Mouse (Mus musculus) embryonic facial prominence, embryonic 11.5 days (tissue): ENCODE measurements around the gene Cbx3. TPM values are rescaled to one million over a fixed set of nuclear protein-coding genes. Genes with fewer than 3 reads are reported as not detected.

Experiments
- ATAC-seq: fragments of 200-750 bp; cut with Nextera tagmentation; replicated peaks from 2 replicates; pipeline ENCODE4 v1.8.0; 2017; ENCODE audit warnings: low read depth; ENCODE audit not compliant: insufficient number of reproducible peaks, low FRiP score, low TSS enrichment
- DNase-seq: peaks from one replicate; pipeline ENCODE4 v3.0.0-alpha.2; 2015; ENCODE audit warnings: low spot score
- H3K27ac ChIP-seq: fragments of 300-500 bp; sonication (generic); replicated peaks from 2 replicates; pipeline ENCODE4 v1.5.1; 2014; ENCODE audit warnings: mild to moderate bottlenecking, low read depth, low read length, control low read depth
- H3K27me3 ChIP-seq: fragments of 300-500 bp; sonication (generic); 2 replicates; pipeline ENCODE4 v1.6.1; 2014; ENCODE audit warnings: mild to moderate bottlenecking, low read length, moderate library complexity, mixed read lengths; ENCODE audit not compliant: control insufficient read depth, insufficient read depth
- H3K36me3 ChIP-seq: fragments of 300-500 bp; sonication (generic); replicated peaks from 2 replicates; pipeline ENCODE4 v1.6.1; 2014; ENCODE audit warnings: low read depth, mild to moderate bottlenecking, low read length, moderate library complexity, mixed read lengths; ENCODE audit not compliant: control insufficient read depth, insufficient read depth
- H3K4me1 ChIP-seq: fragments of 300-500 bp; sonication (generic); 2 replicates; pipeline ENCODE4 v1.6.1; 2014; ENCODE audit warnings: low read length, mixed read lengths; ENCODE audit not compliant: control insufficient read depth, insufficient read depth
- H3K4me2 ChIP-seq: fragments of 300-500 bp; sonication (generic); 2 replicates; pipeline ENCODE4 v1.6.1; 2014; ENCODE audit warnings: low read depth, mild to moderate bottlenecking, control low read depth, low read length, moderate library complexity
- H3K4me3 ChIP-seq: fragments of 300-500 bp; sonication (generic); 2 replicates; pipeline ENCODE4 v1.5.1; 2014; ENCODE audit warnings: low read depth, low read length, control low read depth
- H3K9ac ChIP-seq: fragments of 300-500 bp; sonication (generic); replicated peaks from 2 replicates; pipeline ENCODE4 v1.6.1; 2014; ENCODE audit warnings: mild to moderate bottlenecking, control low read depth, low read length
- H3K9me3 ChIP-seq: fragments of 300-500 bp; sonication (generic); replicated peaks from 2 replicates; pipeline ENCODE4 v1.6.1; 2016; ENCODE audit warnings: mild to moderate bottlenecking, low read length, inconsistent platforms, mixed read lengths; ENCODE audit not compliant: control insufficient read depth
- WGBS: fragments of 180-500 bp; shearing (Covaris S2); extraction: QIAGEN DNeasy Blood & Tissue Kit; methylation state at CpG from one replicate; pipeline ENCODE4 v1.1.7; 2014; 5-methylcytosine and 5-hydroxymethylcytosine counted together
- polyA plus RNA-seq: library from polyadenylated mRNA; unstranded; fragments of >200 nt; fragmentation: Nextera tagmentation; extraction: Ambion mirVana; gene quantifications from 2 replicates; pipeline ENCODE4 v1.2.1, GENCODE M21; 2014

Gene Cbx3
- polyA plus RNA-seq, 1 experiment from 2014 or later, result 750 TPM

DNA sequence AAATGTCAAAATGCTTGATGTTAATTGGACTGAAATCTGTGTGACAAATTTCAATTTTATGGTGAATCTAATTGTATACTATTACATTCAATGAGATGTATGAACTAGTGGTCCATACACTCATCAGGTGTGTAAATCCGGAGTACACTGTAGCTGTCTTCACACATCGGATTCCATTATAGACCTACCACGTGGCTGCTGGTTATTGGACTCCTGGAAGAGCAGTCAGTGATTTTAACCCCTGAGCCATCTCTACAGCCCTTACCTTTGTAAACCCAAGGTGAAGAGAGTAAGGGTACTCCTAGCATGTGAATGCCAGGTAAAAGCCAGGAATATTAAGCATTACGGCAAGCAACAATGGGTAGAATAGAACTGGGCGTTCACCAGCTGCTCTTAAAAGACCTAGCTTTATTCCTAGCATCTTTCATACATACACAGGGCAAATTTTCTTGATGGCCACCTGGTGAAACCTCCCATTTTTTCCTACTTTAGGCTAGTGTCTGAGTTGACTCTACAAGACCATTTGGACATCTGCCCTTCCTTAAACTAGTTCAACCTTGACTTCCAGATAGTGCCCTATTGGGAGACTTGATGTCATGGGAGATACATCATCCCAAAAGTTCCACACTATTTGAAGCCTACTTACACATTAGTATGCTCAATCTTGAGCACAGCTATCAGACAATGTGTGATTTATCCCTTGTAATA, 10.7 kb upstream of the Cbx3 start:
- H3K4me3 ChIP-seq, result no peak overlapping the region
- no peak overlapping the region for H3K4me2 ChIP-seq

GRCm38 (mm10) chr6:51460021-51460360, 10.2 kb upstream of the Cbx3 start:
- H3K27ac ChIP-seq, result no peak overlapping the region
- no peaks in the 10 kb centered on the region for H3K27me3 ChIP-seq
- H3K4me3 ChIP-seq, result no peak overlapping the region
- peaks cover 20% of the 10 kb centered on the region for H3K36me3 ChIP-seq
- H3K4me1 ChIP-seq, result no peaks in the 10 kb centered on the region
- H3K9ac ChIP-seq, result no peak overlapping the region
- DNase-seq (no peak), ATAC-seq (peak; percentile 25; the same call in 1 of the 2 replicates)
- WGBS, result 82% methylated on average over 4 of the region's 4 CpGs
- H3K4me2 ChIP-seq, result no peak overlapping the region
- H3K9me3 ChIP-seq, result no peaks in the 10 kb centered on the region

More for the DNA sequence above, 10.7 kb upstream of the Cbx3 start:
- H3K36me3 ChIP-seq, result peaks cover 20% of the 10 kb centered on the region
- DNase-seq (peak; percentile 56), ATAC-seq (peak; percentile 35; the same call in 1 of the 2 replicates)
- no peak overlapping the region for H3K9ac ChIP-seq
- no peaks in the 10 kb centered on the region for H3K9me3 ChIP-seq
- WGBS, result 42% methylated on average over 5 of the region's 5 CpGs
- no peak overlapping the region for H3K27ac ChIP-seq
- no peaks in the 10 kb centered on the region for H3K27me3 ChIP-seq
- no peaks in the 10 kb centered on the region for H3K4me1 ChIP-seq

- Histone ChIP-seq H3K9me3 (no peaks in the 10 kb centered on the region), H3K36me3 (peaks cover 20% of the 10 kb centered on the region), H3K9ac (no peak overlapping the region), H3K4me2 (no peak overlapping the region), H3K4me3 (no peak overlapping the region), H3K27me3 (no peaks in the 10 kb centered on the region), H3K4me1 (no peaks in the 10 kb centered on the region), H3K27ac (no peak overlapping the region)
- WGBS, result 80% methylated on average over 3 of the region's 3 CpGs
- ATAC-seq (no peak), DNase-seq (no peak)
Observed at GRCm38 (mm10) chr6:51460363-51460762, 9.8 kb upstream of the Cbx3 start.

- Histone ChIP-seq H3K9me3 (no peaks in the 10 kb centered on the region), H3K4me3 (peak overlapping the region; percentile 98), H3K4me2 (peak overlapping the region; percentile 35), H3K27ac (no peak overlapping the region), H3K27me3 (no peaks in the 10 kb centered on the region), H3K36me3 (peaks cover 8% of the 10 kb centered on the region), H3K9ac (0 out of 2 replicates have a peak overlapping the region, but pooled peaks have one; percentile 37), H3K4me1 (no peaks in the 10 kb centered on the region; the same call in 1 of the 2 replicates)
- 4% methylated on average over 2 of the region's 2 CpGs for WGBS
- ATAC-seq, result no peak
- DNase-seq, result peak; percentile 63
Observed at GRCm38 (mm10) chr6:51467649-51468048, 2.5 kb upstream of the Cbx3 start.

- peak; percentile 82 for DNase-seq
- H3K4me1 ChIP-seq, result no peaks in the 10 kb centered on the region; the same call in 1 of the 2 replicates
- peak overlapping the region; percentile 21; the same call in 1 of the 2 replicates for H3K4me2 ChIP-seq
- peak; percentile 20; the same call in 1 of the 2 replicates for ATAC-seq
- peak overlapping the region; percentile 100 for H3K27ac ChIP-seq
- no peaks in the 10 kb centered on the region for H3K9me3 ChIP-seq
- peak overlapping the region; percentile 98 for H3K4me3 ChIP-seq
- H3K36me3 ChIP-seq, result peaks cover 4% of the 10 kb centered on the region
- H3K9ac ChIP-seq, result peak overlapping the region; percentile 100
- no peaks in the 10 kb centered on the region for H3K27me3 ChIP-seq
- under 1% methylated on average over 63 of the region's 63 CpGs for WGBS
Observed at GRCm38 (mm10) chr6:51468891-51469561, 1.1 kb upstream of the Cbx3 start.

DNA sequence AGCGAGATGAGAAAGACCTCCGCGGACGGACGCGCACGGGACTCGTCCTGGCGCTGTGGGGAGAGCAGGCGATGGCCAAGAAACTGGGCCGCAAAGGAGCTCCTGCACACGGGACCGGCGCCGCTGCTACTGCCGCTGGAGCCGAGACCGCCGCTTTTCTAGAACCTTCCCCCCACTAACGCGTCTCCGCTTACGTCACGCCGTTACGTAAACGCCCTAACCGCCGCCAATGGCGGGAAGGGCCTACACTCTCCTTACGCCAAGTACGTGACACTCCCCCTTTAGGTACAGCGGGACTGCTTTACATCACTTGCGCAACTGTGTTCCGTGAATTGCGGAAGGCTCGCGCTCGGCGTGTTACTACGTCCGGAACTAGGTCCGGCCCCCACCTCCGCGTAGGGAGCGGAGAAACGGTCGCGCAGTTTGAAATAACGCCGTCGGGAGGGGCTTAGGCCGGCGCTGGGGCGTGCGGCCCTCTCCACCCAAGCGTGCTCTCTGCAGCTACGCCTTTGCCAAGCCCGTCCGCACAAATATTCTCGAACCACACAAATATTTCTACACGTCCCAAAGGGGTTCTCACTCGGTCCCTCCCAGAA, 347 bp upstream of the Cbx3 start, which contains the start of gene Hnrnpa2b1:
Gene Hnrnpa2b1 (minus strand): TSS at position 180 of the 596 bp plus-strand sequence.
- Histone ChIP-seq H3K9me3 (no peaks in the 10 kb centered on the region), H3K4me3 (peak within 1 kb of the TSS; percentile 98), H3K36me3 (peaks cover 6% of the 10 kb centered on the region), H3K4me1 (no peaks in the 10 kb centered on the region; the same call in 1 of the 2 replicates), H3K27ac (peak within 1 kb of the TSS; percentile 100), H3K9ac (peak within 1 kb of the TSS; percentile 100), H3K4me2 (peak within 1 kb of the TSS; percentile 40), H3K27me3 (no peaks in the 10 kb centered on the region)
- ATAC-seq, result peak; percentile 92
- WGBS, result under 1% methylated on average over 63 of the region's 63 CpGs
- DNase-seq, result peak; percentile 100

GRCm38 (mm10) chr6:51471179-51471505, 982 bp downstream of the Cbx3 start:
- DNase-seq, result no peak
- Histone ChIP-seq H3K9me3 (no peaks in the 10 kb centered on the region), H3K27me3 (no peaks in the 10 kb centered on the region), H3K4me3 (peak overlapping the region; percentile 98), H3K27ac (peak overlapping the region; percentile 100), H3K36me3 (peaks cover 10% of the 10 kb centered on the region), H3K9ac (peak overlapping the region; percentile 100), H3K4me1 (no peaks in the 10 kb centered on the region; the same call in 1 of the 2 replicates), H3K4me2 (no peak overlapping the region; the same call in 1 of the 2 replicates)
- WGBS, result under 1% methylated on average over 10 of the region's 10 CpGs
- ATAC-seq, result peak; percentile 11; the same call in 1 of the 2 replicates
